In the genomic region with DNA sequence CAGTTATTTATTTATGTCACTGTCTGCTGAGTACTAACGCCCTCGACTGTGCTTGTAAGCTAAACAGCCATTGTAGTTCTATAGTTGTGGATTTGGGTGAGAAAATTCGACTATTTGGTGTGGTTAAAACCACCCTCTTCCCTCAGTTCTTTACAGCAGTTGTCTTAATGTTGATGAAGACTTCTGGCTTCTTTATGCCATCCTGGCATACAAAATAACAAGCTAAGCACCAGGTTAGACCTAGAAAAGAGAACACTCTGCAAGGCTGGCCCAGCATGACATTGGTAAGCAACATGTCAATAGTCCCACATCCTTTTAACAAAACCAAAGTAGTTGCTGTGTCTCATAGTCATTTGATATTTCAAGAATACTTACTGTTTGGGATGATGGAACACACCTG, we compare ENCODE assay signal across 31 mouse cellular contexts.
"Had no signal": no experiment of that assay in that cellular context is flagged by ENCODE, and none has a peak within 500 bp of the region (broad histone marks: within the 10 kb centered on the region; RNA-seq: fewer than 3 reads in every experiment).

No protein-coding gene starts in this region.

- H3K27ac ChIP-seq: heart, embryonic 10.5 days; heart, embryonic 13.5 days; heart, embryonic 15.5 days; hindbrain, embryonic 10.5 days; hindbrain, embryonic 12.5 days; hindbrain, embryonic 13.5 days; hindbrain, embryonic 14.5 days; hindbrain, embryonic 15.5 days; hindbrain, postnatal 0 days; intestine, embryonic 15.5 days; kidney, embryonic 15.5 days; kidney, postnatal 0 days; layer of hippocampus, adult 2 months; left cerebral cortex, adult 2 months had no signal

- H3K36me3 ChIP-seq: heart, embryonic 10.5 days; heart, embryonic 12.5 days; heart, embryonic 13.5 days; heart, embryonic 15.5 days; hindbrain, embryonic 10.5 days; hindbrain, embryonic 12.5 days; hindbrain, embryonic 13.5 days; hindbrain, embryonic 15.5 days; intestine, embryonic 15.5 days; kidney, embryonic 15.5 days had no signal

- H3K4me1 ChIP-seq: heart, embryonic 10.5 days; heart, embryonic 12.5 days; heart, embryonic 13.5 days; heart, embryonic 15.5 days; hindbrain, embryonic 10.5 days; hindbrain, embryonic 12.5 days; hindbrain, embryonic 13.5 days; hindbrain, embryonic 15.5 days; intestine, embryonic 15.5 days; kidney, embryonic 15.5 days had no signal

- H3K9me3 ChIP-seq: heart, embryonic 10.5 days; heart, embryonic 12.5 days; heart, embryonic 13.5 days; heart, embryonic 15.5 days; hindbrain, embryonic 10.5 days; hindbrain, embryonic 12.5 days; hindbrain, embryonic 13.5 days; hindbrain, embryonic 15.5 days; intestine, embryonic 15.5 days; kidney, embryonic 15.5 days had no signal

- H3K27me3 ChIP-seq: heart, embryonic 15.5 days; hindbrain, embryonic 12.5 days; hindbrain, embryonic 13.5 days; hindbrain, embryonic 15.5 days; intestine, embryonic 15.5 days; kidney, embryonic 15.5 days had no signal

- H3K4me3 ChIP-seq: heart, embryonic 10.5 days; heart, embryonic 12.5 days; heart, embryonic 13.5 days; heart, embryonic 15.5 days; hindbrain, embryonic 10.5 days; hindbrain, embryonic 12.5 days; hindbrain, embryonic 13.5 days; hindbrain, embryonic 15.5 days; intestine, embryonic 15.5 days; kidney, embryonic 15.5 days; layer of hippocampus, adult 2 months; left cerebral cortex, adult 2 months had no signal

- DNase-seq: heart, postnatal 10 days; heart, postnatal 14 days; heart, postnatal 36 days; heart, postnatal 4 days; kidney, adult 11 months; kidney, adult 18-20 months; kidney, adult 2 months; kidney, adult 8-10 months; kidney, adult 9 months; kidney, postnatal 10 days; kidney, postnatal 14 days; kidney, postnatal 25 days; kidney, postnatal 36 days; kidney, postnatal 4 days; layer of hippocampus, adult 9-11 months; layer of hippocampus, postnatal 36 days had no signal
